Mouse (Mus musculus) spleen, embryonic (tissue): ENCODE results near the gene Exoc7.

Source experiments
- CTCF ChIA-PET: fragments of 350-600 bp; sonication (Branson Sonifier 250); formaldehyde crosslinking; loops from one replicate; lab custom pipeline; 2022; lab: Charles Lee

Gene Exoc7

GRCm38 (mm10) chr11:116282089-116282488 is 24.9 kb downstream of the Exoc7 start:
- CTCF ChIA-PET = no interaction called here

GRCm38 (mm10) chr11:116281671-116282070 is 25.4 kb downstream of the Exoc7 start:
- CTCF ChIA-PET = no interaction called here

- CTCF ChIA-PET = no interaction called here
These were observed 26.0 kb downstream of the Exoc7 start, which contains the start of gene Galr2 for GRCm38 (mm10) chr11:116280751-116281663. Gene Galr2, plus strand, starts transcription at chr11:116280939.

GRCm38 (mm10) chr11:116277184-116277583 is 29.8 kb downstream of the Exoc7 start:
- CTCF ChIA-PET = interaction anchor here (0.6 kb wide), 1 partner anchor 184 kb away, joined by 12 read pairs; no protein-coding TSS in a partner anchor

GRCm38 (mm10) chr11:116274045-116274666 is 32.9 kb downstream of the Exoc7 start, which contains the start of gene Srp68:
Gene Srp68, minus strand, starts transcription at chr11:116274217.
- CTCF ChIA-PET = interaction anchor here (1.0 kb wide), 1 partner anchor 343 kb away, joined by 3 read pairs; no protein-coding TSS in a partner anchor

GRCm38 (mm10) chr11:116273469-116274044 is 33.5 kb downstream of the Exoc7 start:
- CTCF ChIA-PET = no interaction called here

- CTCF ChIA-PET = no interaction called here
These were observed 34.2 kb downstream of the Exoc7 start for GRCm38 (mm10) chr11:116272589-116273468.

GRCm38 (mm10) chr11:116269560-116269959 is 37.5 kb downstream of the Exoc7 start:
- CTCF ChIA-PET = no interaction called here

- CTCF ChIA-PET = no interaction called here
These were observed 38.7 kb downstream of the Exoc7 start for GRCm38 (mm10) chr11:116268313-116268712.

- CTCF ChIA-PET = no interaction called here
These were observed 39.4 kb downstream of the Exoc7 start for GRCm38 (mm10) chr11:116267637-116268036.

GRCm38 (mm10) chr11:116265850-116266249 is 41.2 kb downstream of the Exoc7 start:
- CTCF ChIA-PET = no interaction called here

- CTCF ChIA-PET = no interaction called here
These were observed 41.7 kb downstream of the Exoc7 start for GRCm38 (mm10) chr11:116265352-116265751.

- CTCF ChIA-PET = no interaction called here
These were observed 46.8 kb downstream of the Exoc7 start for GRCm38 (mm10) chr11:116260259-116260658.

GRCm38 (mm10) chr11:116259461-116259860 is 47.6 kb downstream of the Exoc7 start:
- CTCF ChIA-PET = interaction anchor here (0.9 kb wide), 1 partner anchor 46 kb away, joined by 3 read pairs; no protein-coding TSS in a partner anchor

- CTCF ChIA-PET = no interaction called here
These were observed 50.9 kb downstream of the Exoc7 start for GRCm38 (mm10) chr11:116255982-116256675.

- CTCF ChIA-PET = no interaction called here
These were observed 51.7 kb downstream of the Exoc7 start for GRCm38 (mm10) chr11:116255090-116255981.

GRCm38 (mm10) chr11:116254627-116255026 is 52.4 kb downstream of the Exoc7 start:
- CTCF ChIA-PET = no interaction called here

- CTCF ChIA-PET = no interaction called here
These were observed 53.9 kb downstream of the Exoc7 start for GRCm38 (mm10) chr11:116253076-116253600.

- CTCF ChIA-PET = interaction anchor here (0.5 kb wide), 1 partner anchor 308 kb away, joined by 5 read pairs; no protein-coding TSS in a partner anchor
These were observed 56.1 kb downstream of the Exoc7 start for GRCm38 (mm10) chr11:116250898-116251297.
